Mouse (Mus musculus): ENCODE measurements around the gene Hba-a1.

DNA sequence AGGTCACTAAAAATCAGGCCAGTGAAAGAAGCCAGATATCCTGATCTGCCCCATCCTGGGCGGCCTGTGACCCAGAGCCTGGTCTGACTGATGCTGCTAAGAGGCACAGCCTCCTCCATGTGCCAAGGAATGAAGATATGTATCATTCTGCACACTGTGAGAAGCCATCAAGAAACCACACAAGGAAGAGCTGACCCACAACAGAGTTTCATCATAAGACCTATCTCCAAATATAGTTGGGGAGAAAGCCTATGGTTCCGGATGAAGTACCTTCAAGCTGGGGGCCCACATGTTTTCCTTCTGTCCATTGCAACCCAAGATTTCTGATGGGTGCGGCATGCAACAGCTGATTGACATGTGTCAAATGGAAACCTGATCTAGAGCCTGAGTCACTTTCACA, 32.7 kb downstream of the Hba-a1 start:
- TF ChIP-seq CTCF (IDR thresholded peaks at IDR 0.05) = no peak
- no peak for TF ChIP-seq POLR2A (IDR thresholded peaks at IDR 0.05; ENCODE audit: insufficient read depth, low read depth, low read length)

All from heart, adult 2 months (tissue).